Mouse (Mus musculus) layer of hippocampus, adult 18-20 months (tissue): ENCODE data around the gene Slc4a1. TPM values are rescaled to one million over a fixed set of nuclear protein-coding genes. Genes with fewer than 3 reads are reported as not detected.

Experiments
- DNase-seq, 2 experiments: peaks; one replicate each; pipeline ENCODE4 v3.0.0; 2022; ENCODE audit warnings: low spot score in 2 of 2
- total RNA-seq, 2 experiments: library from RNA; stranded (reverse); gene quantifications; 2 replicates each; pipeline ENCODE4 v1.2.3; 2021

The Slc4a1 gene
- total RNA-seq, 2 experiments from 2014 or later = 0.30 to 0.41 TPM

GRCm38 (mm10) chr11:102350981-102351523, 15.0 kb downstream of the Slc4a1 start:
- DNase-seq = no peak

DNA sequence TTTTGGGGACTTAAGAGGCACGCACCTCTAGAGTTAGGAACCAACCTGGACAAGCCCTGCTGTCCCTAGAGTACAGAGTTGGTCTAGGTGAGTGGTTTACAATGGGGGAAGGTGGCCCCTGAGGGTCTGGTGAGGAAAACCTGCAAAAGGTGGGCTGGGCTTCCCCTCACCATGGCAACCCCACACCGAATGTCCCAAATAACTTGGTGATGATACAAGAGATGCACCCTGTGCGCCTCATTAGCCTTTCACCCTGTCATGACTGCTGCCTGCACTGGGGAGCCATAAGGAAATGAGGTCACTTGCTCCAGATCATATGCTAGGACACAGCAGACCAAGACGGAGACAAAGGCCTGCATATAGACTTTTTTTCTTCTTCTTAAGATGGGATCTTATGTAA, 15.6 kb downstream of the Slc4a1 start:
- DNase-seq = no peak

GRCm38 (mm10) chr11:102349189-102349954, 16.6 kb downstream of the Slc4a1 start:
- DNase-seq = no peak

GRCm38 (mm10) chr11:102348771-102349170, 17.2 kb downstream of the Slc4a1 start:
- DNase-seq = no peak

- no peak for DNase-seq
These were observed 17.9 kb downstream of the Slc4a1 start for GRCm38 (mm10) chr11:102348101-102348585.

GRCm38 (mm10) chr11:102347683-102348082, 18.3 kb downstream of the Slc4a1 start:
- DNase-seq = no peak

- no peak for DNase-seq
These were observed 19.1 kb downstream of the Slc4a1 start for GRCm38 (mm10) chr11:102346926-102347325.

GRCm38 (mm10) chr11:102344458-102344857, 21.5 kb downstream of the Slc4a1 start:
- no peak for DNase-seq

DNA sequence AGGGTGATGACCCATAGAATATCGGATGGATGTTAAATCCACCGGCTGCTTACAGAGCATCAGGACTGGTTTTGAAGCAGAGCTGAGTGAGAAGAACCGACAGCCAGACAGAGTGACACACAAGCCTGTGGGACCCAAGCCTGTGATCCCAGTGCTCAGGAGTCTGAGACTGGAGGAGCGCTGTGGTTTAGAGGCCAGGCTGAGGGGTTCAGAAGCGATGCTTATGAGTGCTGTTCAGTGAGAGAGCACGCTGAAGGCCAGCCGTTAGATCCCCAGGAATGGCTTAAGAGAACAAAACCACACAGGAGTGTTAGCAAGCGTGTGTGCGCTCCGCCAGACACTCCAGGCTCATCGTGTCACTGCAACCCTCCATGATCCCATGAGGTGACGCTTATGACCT, 23.3 kb downstream of the Slc4a1 start:
- no peak for DNase-seq

DNA sequence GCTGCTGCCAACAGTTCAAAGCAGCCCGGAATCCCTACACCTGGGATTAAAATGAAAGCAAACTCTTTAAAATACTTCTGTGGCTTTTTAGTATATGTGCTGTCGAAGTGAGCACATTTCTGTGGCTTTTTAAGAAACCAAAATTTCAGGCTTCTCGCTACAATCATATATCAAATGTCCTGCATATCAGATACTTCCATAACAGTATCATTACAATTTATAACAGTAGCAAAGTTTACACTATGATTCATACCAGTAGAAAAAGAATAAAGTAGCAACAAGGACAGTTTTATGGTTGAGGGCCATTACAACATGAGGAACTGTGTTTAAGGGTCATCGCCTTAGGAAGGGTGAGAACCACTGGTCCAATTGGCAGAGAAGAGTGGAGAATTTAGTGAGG, 24.9 kb downstream of the Slc4a1 start:
- no peak for DNase-seq

DNA sequence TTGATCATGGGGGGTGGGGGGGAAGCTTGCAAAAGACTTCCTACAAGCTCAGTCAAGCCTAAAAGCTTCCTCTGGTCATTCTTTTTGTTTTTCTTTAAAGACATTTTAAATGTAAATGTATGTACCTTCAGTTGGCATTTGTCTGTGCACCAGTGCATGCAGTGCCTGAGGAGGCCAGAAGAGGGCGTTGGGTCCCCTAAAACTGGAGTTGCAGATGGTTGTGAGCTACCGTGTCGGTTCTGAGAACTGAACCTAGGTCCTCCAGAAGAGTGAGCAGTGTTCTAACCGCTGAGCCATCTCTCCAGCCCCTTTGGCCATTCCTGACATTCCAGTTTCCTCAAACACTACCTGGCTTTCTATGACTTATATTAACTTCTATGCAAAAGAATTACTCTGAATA, 26.4 kb downstream of the Slc4a1 start:
- no peak for DNase-seq

DNA sequence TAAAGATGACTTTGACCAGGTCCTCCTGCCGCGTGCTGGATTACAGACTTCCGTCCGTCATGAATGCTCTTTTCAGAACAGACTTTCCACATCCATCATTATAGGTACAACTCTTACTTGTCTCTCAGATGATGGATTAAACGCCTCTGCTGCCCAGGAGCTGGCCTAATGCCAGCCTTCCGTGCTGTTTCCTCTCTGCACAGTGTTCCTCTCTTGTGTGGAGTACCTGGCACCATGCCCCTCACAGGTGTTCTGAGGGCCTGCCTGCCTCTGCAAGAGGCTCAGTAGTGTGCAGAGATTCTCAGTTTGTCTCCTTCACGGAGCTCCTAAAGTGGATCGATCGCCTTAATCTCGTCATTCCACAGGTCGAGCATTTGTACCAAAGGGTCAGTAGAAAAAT, 26.8 kb downstream of the Slc4a1 start:
- no peak for DNase-seq

GRCm38 (mm10) chr11:102338561-102338960, 27.4 kb downstream of the Slc4a1 start:
- DNase-seq = peak in 1 of 2 experiments; percentile 46

- no peak for DNase-seq
These were observed 28.1 kb downstream of the Slc4a1 start for GRCm38 (mm10) chr11:102337921-102338320.

DNA sequence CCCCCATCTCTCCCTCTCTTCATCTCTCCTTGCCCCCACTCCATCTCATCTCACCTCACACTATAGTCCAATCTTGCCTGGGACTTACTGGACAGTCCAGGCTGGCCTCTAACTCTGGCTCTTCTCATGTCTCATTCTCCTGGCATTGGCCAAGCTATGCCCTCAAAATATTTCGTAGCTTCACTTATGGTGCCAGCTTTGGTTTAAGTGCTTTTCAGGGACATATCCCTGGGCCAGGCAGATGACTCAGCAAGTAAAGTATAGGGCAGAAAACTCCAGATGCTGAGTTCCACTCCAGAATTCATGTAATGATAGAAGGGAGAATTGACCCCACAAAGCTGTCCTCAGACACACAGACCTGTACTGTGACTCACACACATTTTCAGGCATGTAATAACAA, 29.8 kb downstream of the Slc4a1 start:
- DNase-seq = no peak

GRCm38 (mm10) chr11:102334973-102335700, 30.9 kb downstream of the Slc4a1 start:
- no peak for DNase-seq

DNA sequence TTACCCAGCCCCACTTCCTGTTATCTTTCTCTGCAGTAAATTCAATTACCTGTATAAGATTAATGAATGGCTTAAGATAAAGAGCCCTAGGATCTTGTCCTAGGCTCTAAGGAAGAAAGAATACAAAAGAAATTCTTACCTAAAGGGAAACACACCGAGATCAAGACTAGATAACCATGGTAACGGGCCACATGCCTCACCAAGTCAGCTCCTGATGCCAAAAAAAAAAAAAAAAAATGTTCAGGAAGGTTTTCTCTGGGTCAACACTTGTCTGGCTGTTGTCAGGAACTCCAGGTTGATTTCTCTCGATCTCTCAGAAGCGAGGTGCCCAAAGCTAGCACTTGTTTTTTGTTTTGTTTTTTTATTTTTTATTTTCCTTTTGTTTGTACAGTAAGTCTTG, 32.0 kb downstream of the Slc4a1 start:
- no peak for DNase-seq

- no peak for DNase-seq
These were observed 32.9 kb downstream of the Slc4a1 start for GRCm38 (mm10) chr11:102333061-102333460.

DNA sequence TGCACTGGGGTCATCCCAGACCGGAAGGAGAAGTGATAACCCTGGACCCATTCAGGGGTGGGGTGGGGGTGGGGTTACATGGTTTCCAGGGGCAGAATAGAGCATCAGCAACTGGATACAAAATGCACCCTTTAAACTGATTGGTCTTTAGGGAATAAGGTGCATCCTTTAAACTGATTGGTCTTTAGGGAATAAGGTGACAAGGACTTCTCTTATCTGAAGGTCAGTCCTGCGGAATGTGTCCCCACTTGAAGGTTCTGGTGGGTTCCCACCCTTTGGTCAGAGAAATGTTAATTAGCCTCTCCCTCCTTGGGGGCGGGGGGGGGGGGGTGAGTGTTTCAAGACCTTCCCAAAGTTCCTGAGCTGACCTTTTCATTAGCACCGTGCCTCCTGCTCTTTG, 34.2 kb downstream of the Slc4a1 start:
- no peak for DNase-seq

GRCm38 (mm10) chr11:102330039-102330438, 36.0 kb downstream of the Slc4a1 start:
- DNase-seq = no peak

- DNase-seq = no peak
These were observed 36.5 kb downstream of the Slc4a1 start for GRCm38 (mm10) chr11:102329518-102329917.

GRCm38 (mm10) chr11:102327839-102328238, 38.2 kb downstream of the Slc4a1 start:
- no peak for DNase-seq
